Comparison of ENCODE assay signal across 11 mouse cellular contexts in the genomic region with DNA sequence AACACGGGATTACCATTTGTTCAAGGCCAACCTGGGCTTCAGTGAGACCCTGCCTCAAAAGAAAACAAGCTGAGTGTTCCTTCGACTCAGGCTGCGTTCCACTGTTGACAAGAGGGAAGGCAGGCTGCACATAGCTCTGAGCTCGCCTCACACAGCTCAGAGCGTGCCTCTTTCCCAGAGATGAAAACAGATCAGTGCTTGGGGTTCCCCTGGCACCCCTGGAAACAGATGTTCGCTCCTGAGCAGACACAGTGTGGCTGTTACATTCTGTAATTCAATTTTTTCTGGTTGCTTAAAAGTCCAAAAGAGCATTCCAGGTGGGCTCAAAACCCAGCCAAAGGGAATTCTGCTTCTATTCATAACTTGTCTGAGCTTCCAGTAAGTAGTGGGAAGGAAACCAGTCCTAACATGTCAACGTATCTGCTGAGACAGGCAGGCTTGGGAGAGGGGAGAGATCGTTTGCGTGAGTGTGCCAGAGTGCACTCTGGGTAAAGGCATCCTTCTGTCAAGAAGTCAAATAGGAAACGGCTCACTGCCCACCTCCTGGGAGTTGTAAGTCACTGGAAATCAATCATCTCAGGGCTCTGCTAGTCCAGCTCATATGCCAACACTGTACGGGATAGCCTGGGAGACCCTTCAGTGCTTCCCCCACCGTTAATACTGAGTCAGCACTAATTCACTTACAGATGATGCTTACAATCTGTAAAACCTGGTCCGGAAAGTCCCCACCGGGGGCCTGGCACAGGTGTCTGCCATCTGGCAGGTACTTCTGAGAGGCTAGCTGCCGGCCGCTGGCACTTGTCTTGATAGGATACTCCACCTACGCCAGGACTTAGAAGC.
DNase-seq lines count a peak whose midpoint lies in the region; ATAC-seq and TF ChIP-seq lines count a peak whose summit lies in the region.
"Had no signal": no experiment of that assay in that cellular context is flagged by ENCODE, and none has a peak within 500 bp of the region (broad histone marks: within the 10 kb centered on the region; RNA-seq: fewer than 3 reads in every experiment).

No protein-coding gene starts in this region.

- intact Hi-C loops in heart, postnatal 10 days (cut with DNase I) = no loop called here
- intact Hi-C loops in left cerebral cortex, adult 2 months (cut with DNase I) = no loop called here

- no peak overlapping the region for H3K4me2 ChIP-seq in heart, embryonic 16.5 days (ENCODE audit: low read depth, low read length)
- H3K4me2 ChIP-seq in hindbrain, postnatal 0 days (ENCODE audit: low read depth, low read length) = no peak overlapping the region
- H3K4me2 ChIP-seq: liver, embryonic 15.5 days; midbrain, embryonic 11.5 days had no signal

- no peak overlapping the region for H3K9ac ChIP-seq in heart, embryonic 16.5 days (ENCODE audit: low read length)
- H3K9ac ChIP-seq in ES-E14 (ENCODE audit: insufficient read depth, low read depth, low read length, poor library complexity, severe bottlenecking) = no peak overlapping the region
- no peak overlapping the region for H3K9ac ChIP-seq in hindbrain, postnatal 0 days (replicated peaks; ENCODE audit: low read length)
- H3K9ac ChIP-seq: liver, embryonic 15.5 days had no signal

- DNase-seq in heart, postnatal 10 days = no peak
- no peak for DNase-seq in ES-E14 (ENCODE audit: low read depth, low spot score)
- peak; percentile 96 for DNase-seq in cerebellum, postnatal 14 days
- peak; percentile 61 for DNase-seq in hindbrain, postnatal 0 days (ENCODE audit: low spot score)
- no peak for DNase-seq in left cerebral cortex, adult 2 months (ENCODE audit: extremely low spot score in 1 of 2, low spot score in 2 of 2)
- no peak for DNase-seq in kidney, adult 11 months
- DNase-seq: layer of hippocampus, adult 9-11 months had no signal

- no peak overlapping the region for H3K4me3 ChIP-seq in heart, embryonic 16.5 days (ENCODE audit: low read length)
- H3K4me3 ChIP-seq in ES-E14 (ENCODE audit: insufficient read depth in 1 of 2, low read depth in 1 of 2, low read length in 2 of 2, poor library complexity in 1 of 2, severe bottlenecking in 1 of 2) = no peak overlapping the region
- no peak overlapping the region for H3K4me3 ChIP-seq in hindbrain, postnatal 0 days (ENCODE audit: low read length)
- H3K4me3 ChIP-seq in left cerebral cortex, adult 2 months = no peak overlapping the region
- H3K4me3 ChIP-seq: liver, embryonic 15.5 days had no signal

- 0 out of 2 replicates have a peak overlapping the region, but pooled peaks have one; percentile 5 for H3K27ac ChIP-seq in heart, embryonic 16.5 days (ENCODE audit: low read length)
- H3K27ac ChIP-seq in ES-E14 (ENCODE audit: insufficient read depth, low read depth, low read length, poor library complexity, severe bottlenecking) = no peak overlapping the region
- H3K27ac ChIP-seq in hindbrain, postnatal 0 days = no peak overlapping the region
- no peak overlapping the region for H3K27ac ChIP-seq in left cerebral cortex, adult 2 months
- H3K27ac ChIP-seq: liver, embryonic 15.5 days had no signal

- no peaks in the 10 kb centered on the region for H3K9me3 ChIP-seq in heart, embryonic 16.5 days (replicated peaks; ENCODE audit: control insufficient read depth, low read length)
- H3K9me3 ChIP-seq in ES-E14 (ENCODE audit: control insufficient read depth, insufficient read depth, low read depth, low read length) = no peaks in the 10 kb centered on the region
- H3K9me3 ChIP-seq in hindbrain, postnatal 0 days (ENCODE audit: low read length) = no peaks in the 10 kb centered on the region
- H3K9me3 ChIP-seq: liver, embryonic 15.5 days had no signal

- H3K4me1 ChIP-seq in heart, embryonic 16.5 days (ENCODE audit: control insufficient read depth, insufficient read depth, low read length) = no peaks in the 10 kb centered on the region
- H3K4me1 ChIP-seq in ES-E14 (ENCODE audit: control insufficient read depth in 2 of 2, insufficient read depth in 2 of 2, low read length in 2 of 2, poor library complexity in 1 of 2) = peaks cover 0 to 8% of the 10 kb centered on the region in 2 experiments; a peak in 1 of 4 replicates
- no peaks in the 10 kb centered on the region for H3K4me1 ChIP-seq in hindbrain, postnatal 0 days (ENCODE audit: insufficient read depth, low read length)
- H3K4me1 ChIP-seq: liver, embryonic 15.5 days had no signal

- H3K36me3 ChIP-seq in heart, embryonic 16.5 days (ENCODE audit: control insufficient read depth, insufficient read depth) = no peaks in the 10 kb centered on the region
- H3K36me3 ChIP-seq in ES-E14 (ENCODE audit: control insufficient read depth, insufficient read depth, low read length, poor library complexity, severe bottlenecking) = no peaks in the 10 kb centered on the region
- H3K36me3 ChIP-seq in hindbrain, postnatal 0 days (ENCODE audit: insufficient read depth, low read length) = no peaks in the 10 kb centered on the region
- H3K36me3 ChIP-seq: liver, embryonic 15.5 days had no signal

- in situ Hi-C loops in ES-E14 (cut with MboI; ENCODE audit: low sequenced_read_pairs in 2 of 2, unreplicated experiment in 2 of 2) = no loop called here

- no peak for TF ChIP-seq CTCF in hindbrain, postnatal 0 days (IDR thresholded peaks at IDR 0.05; ENCODE audit: low read depth)
- no peak for TF ChIP-seq CTCF in left cerebral cortex, adult 2 months (IDR thresholded peaks at IDR 0.05)

- peak; percentile 55; the same call in 1 of the 2 replicates for ATAC-seq in heart, embryonic 16.5 days (replicated peaks; ENCODE audit: extremely low read depth, insufficient read depth, low FRiP score)
- ATAC-seq in hindbrain, postnatal 0 days = peak; percentile 83
- no peak for ATAC-seq in CD4-positive, CD25-positive, alpha-beta regulatory T cell, adult 4 months

- H3K27me3 ChIP-seq in heart, embryonic 16.5 days (ENCODE audit: control insufficient read depth, insufficient read depth, low read length) = no peaks in the 10 kb centered on the region
- H3K27me3 ChIP-seq in hindbrain, postnatal 0 days (ENCODE audit: insufficient read depth, low read length) = no peaks in the 10 kb centered on the region
- H3K27me3 ChIP-seq: liver, embryonic 15.5 days had no signal

- 57% methylated on average over 17 of the region's 17 CpGs for WGBS in heart, embryonic 16.5 days
- WGBS in hindbrain, postnatal 0 days = 40% methylated on average over 17 of the region's 17 CpGs

TF ChIP-seq in ES-E14, 5 proteins besides CTCF, POLR2A, EP300 and RAD21:
- TF ChIP-seq HCFC1 (IDR thresholded peaks at IDR 0.05; ENCODE audit: borderline replicate concordance, insufficient read depth, low read length) (no peak), MAFK (IDR thresholded peaks at IDR 0.05; ENCODE audit: insufficient read depth, low read depth, low read length) (peak; percentile 61; the same call in 1 of the 2 replicates)

Comparison
In these comparisons a context has a peak if more than half of its experiments do, and no peak if none do; other contexts are left out.
1. DNase-seq: peak in cerebellum, postnatal 14 days (2 of 2) and hindbrain, postnatal 0 days (single experiment); none in heart, postnatal 10 days (0 of 2), ES-E14 (single experiment), left cerebral cortex, adult 2 months (0 of 2) and kidney, adult 11 months (single experiment).